Mouse (Mus musculus): ENCODE data around the gene Dnajb14. TPM values are rescaled to one million over a fixed set of nuclear protein-coding genes. Genes with fewer than 3 reads are reported as not detected.

Gene Dnajb14
- 10 to 100 TPM; 44.5 to 47.6 TPM for total RNA-seq (2021)
- long read RNA-seq, experiment 1, full-length matches to known transcripts: 10 of 15 reads
- long read RNA-seq, experiment 1, partial matches to known transcripts: 0 of 15 reads
- long read RNA-seq, experiment 1, other reads (novel, unspliced or antisense): 5 of 15 reads
- long read RNA-seq, experiment 2, full-length matches to known transcripts: 13 of 18 reads
- long read RNA-seq, experiment 2, partial matches to known transcripts: 0 of 18 reads
- long read RNA-seq, experiment 2, other reads (novel, unspliced or antisense): 5 of 18 reads

- peak within 1 kb of the TSS; percentile 98 for H3K27ac ChIP-seq
- TF ChIP-seq CTCF (IDR thresholded peaks at IDR 0.05): no peak
- peak within 1 kb of the TSS; percentile 67 for H3K4me3 ChIP-seq
- intact Hi-C loops (cut with DNase I): loop anchor here (1.0 to 5.0 kb wide), 4 partner anchors 51 to 277 kb away; partner anchors contain the start of genes 1110002E22Rik, Gm5105, Lamtor3 and Mttp
- DNase-seq (ENCODE audit: extremely low spot score in 1 of 2, low spot score in 2 of 2): peak; percentile 64 to 65
Observed at GRCm38 (mm10) chr3:137867437-137868093, at the start of gene Dnajb14. TSS of gene Dnajb14 (plus strand) at chr3:137867675.

- TF ChIP-seq CTCF (IDR thresholded peaks at IDR 0.05): peak; percentile 44
- intact Hi-C loops (cut with DNase I): loop anchor here (2.0 kb wide), 1 partner anchor 40 kb away; no protein-coding TSS in a partner anchor
- DNase-seq (ENCODE audit: extremely low spot score in 1 of 2, low spot score in 2 of 2): no peak
- no peak overlapping the region for H3K27ac ChIP-seq
- H3K4me3 ChIP-seq: no peak overlapping the region
Observed at GRCm38 (mm10) chr3:137818713-137819112, 48.8 kb upstream of the Dnajb14 start.

GRCm38 (mm10) chr3:137820688-137821467 lies 46.6 kb upstream of the Dnajb14 start:
- no peak overlapping the region for H3K4me3 ChIP-seq
- no peak for TF ChIP-seq CTCF (IDR thresholded peaks at IDR 0.05)
- intact Hi-C loops (cut with DNase I): no loop called here
- no peak for DNase-seq (ENCODE audit: extremely low spot score in 1 of 2, low spot score in 2 of 2)
- no peak overlapping the region for H3K27ac ChIP-seq

DNA sequence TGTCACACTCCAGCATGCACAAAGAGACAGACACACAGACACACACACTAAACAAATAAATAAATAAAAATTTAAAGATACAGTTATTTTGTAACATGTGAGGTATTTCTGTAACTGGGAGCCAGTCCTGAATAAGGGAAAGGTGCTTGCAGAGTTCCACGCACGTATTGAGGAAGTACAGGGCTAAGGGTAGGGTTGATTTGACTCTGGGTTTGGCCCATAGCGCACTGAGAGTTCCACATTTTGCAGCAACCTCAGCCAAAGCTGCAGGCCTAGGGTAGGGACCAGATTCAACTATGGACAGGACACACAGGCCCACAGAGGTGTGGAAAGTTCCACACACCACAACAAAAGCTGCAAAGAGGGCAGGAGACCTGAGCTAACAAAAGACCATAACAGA lies 44.2 kb upstream of the Dnajb14 start:
- no peak overlapping the region for H3K4me3 ChIP-seq
- TF ChIP-seq CTCF (IDR thresholded peaks at IDR 0.05): no peak
- intact Hi-C loops (cut with DNase I): no loop called here
- no peak overlapping the region for H3K27ac ChIP-seq
- DNase-seq (ENCODE audit: extremely low spot score in 1 of 2, low spot score in 2 of 2): no peak

DNA sequence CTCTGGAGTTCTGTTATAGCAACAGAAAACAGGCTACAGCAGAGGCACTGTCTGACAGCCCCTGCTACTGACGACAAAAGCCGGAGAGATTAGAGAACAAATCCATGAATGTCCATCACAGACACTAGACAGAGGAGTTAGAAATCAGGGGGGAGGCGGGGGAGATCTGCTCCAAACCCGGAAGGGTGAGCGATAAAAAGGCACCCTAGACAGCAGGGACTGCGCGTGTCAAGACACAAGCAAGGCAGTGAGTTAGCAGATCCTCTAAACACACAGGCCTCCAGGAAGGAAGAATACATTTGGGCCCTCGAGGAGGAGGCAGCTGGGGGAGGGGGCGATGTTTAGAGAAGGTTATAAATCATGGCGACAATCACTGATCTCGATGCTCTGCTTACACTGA lies 39.8 kb upstream of the Dnajb14 start:
- DNase-seq (ENCODE audit: extremely low spot score in 1 of 2, low spot score in 2 of 2): no peak
- no peak for TF ChIP-seq CTCF (IDR thresholded peaks at IDR 0.05)
- intact Hi-C loops (cut with DNase I): no loop called here
- H3K27ac ChIP-seq: no peak overlapping the region
- H3K4me3 ChIP-seq: no peak overlapping the region

DNA sequence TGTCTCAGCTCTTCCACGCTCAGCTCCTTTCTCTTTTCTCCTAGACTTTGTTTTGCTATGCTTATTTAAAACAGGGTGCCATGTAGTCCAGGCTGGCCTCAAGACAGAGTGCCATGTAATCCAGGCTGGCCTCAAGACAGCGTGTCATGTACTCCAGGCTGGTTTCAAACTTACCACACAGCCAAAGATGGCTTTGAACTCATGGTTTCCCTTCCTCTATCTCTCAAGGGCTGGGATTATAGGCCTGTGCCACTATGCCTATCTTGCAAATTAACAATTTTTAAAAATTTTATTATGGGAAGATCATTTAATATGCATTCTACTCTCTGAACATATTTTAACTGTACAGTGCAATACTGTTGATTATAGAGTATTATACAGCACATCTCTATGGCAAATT lies 36.3 kb upstream of the Dnajb14 start:
- DNase-seq (ENCODE audit: extremely low spot score in 1 of 2, low spot score in 2 of 2): no peak
- intact Hi-C loops (cut with DNase I): no loop called here
- H3K4me3 ChIP-seq: no peak overlapping the region
- H3K27ac ChIP-seq: no peak overlapping the region
- TF ChIP-seq CTCF (IDR thresholded peaks at IDR 0.05): no peak

- Histone ChIP-seq H3K27ac (no peak overlapping the region), H3K4me3 (no peak overlapping the region)
- intact Hi-C loops (cut with DNase I): no loop called here
- no peak for DNase-seq (ENCODE audit: extremely low spot score in 1 of 2, low spot score in 2 of 2)
- TF ChIP-seq CTCF (IDR thresholded peaks at IDR 0.05): no peak
Observed at GRCm38 (mm10) chr3:137833128-137833527, 34.3 kb upstream of the Dnajb14 start.

DNA sequence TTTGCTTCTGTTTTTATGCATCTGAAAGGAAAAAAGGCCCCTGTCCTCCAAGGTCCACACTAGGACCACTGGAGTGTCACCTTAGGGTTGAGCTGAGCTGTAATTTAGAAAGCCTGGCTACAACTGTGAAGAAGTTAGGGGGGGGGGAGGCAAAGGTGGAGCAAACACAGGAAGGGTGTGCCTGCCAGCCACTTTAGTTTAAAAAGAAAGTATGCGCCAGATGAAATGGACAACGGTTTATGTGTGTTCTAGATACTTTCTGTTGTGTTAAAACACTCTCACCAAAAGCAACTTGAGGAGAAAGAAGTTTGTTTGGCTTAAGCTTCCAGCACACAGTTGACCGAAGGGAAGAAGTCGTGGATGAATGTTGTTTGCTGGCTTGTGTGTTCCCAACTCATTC lies 33.8 kb upstream of the Dnajb14 start:
- no peak for DNase-seq (ENCODE audit: extremely low spot score in 1 of 2, low spot score in 2 of 2)
- intact Hi-C loops (cut with DNase I): no loop called here
- no peak overlapping the region for H3K4me3 ChIP-seq
- H3K27ac ChIP-seq: no peak overlapping the region
- no peak for TF ChIP-seq CTCF (IDR thresholded peaks at IDR 0.05)

GRCm38 (mm10) chr3:137836543-137836942 lies 30.9 kb upstream of the Dnajb14 start:
- no peak for DNase-seq (ENCODE audit: extremely low spot score in 1 of 2, low spot score in 2 of 2)
- Histone ChIP-seq H3K4me3 (no peak overlapping the region), H3K27ac (no peak overlapping the region)
- TF ChIP-seq CTCF (IDR thresholded peaks at IDR 0.05): no peak
- intact Hi-C loops (cut with DNase I): no loop called here

- intact Hi-C loops (cut with DNase I): no loop called here
- H3K27ac ChIP-seq: no peak overlapping the region
- DNase-seq (ENCODE audit: extremely low spot score in 1 of 2, low spot score in 2 of 2): no peak
- TF ChIP-seq CTCF (IDR thresholded peaks at IDR 0.05): no peak
- H3K4me3 ChIP-seq: no peak overlapping the region
Observed at GRCm38 (mm10) chr3:137838160-137838559, 29.3 kb upstream of the Dnajb14 start.

DNA sequence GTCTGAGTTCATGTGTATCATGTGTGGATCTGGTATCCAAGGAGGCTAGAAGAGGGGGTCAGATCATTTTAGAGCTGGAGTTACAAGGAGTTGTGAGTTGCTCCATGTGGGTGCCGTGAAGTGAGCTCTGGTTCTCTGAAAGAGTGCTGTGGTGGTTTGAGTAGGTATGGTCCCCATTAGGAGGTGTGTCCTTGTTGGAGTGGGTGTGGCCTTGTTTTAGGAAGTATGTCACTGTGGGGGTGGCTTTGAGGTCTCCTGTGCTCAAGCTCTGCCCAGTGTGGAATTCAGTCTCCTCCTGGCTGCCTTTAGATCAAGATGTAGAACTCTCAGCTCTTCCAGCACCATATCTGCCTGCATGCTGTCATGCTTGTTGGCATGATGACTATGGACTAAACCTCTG lies 24.5 kb upstream of the Dnajb14 start:
- DNase-seq (ENCODE audit: extremely low spot score in 1 of 2, low spot score in 2 of 2): no peak
- Histone ChIP-seq H3K4me3 (no peak overlapping the region), H3K27ac (no peak overlapping the region)
- intact Hi-C loops (cut with DNase I): no loop called here
- TF ChIP-seq CTCF (IDR thresholded peaks at IDR 0.05): no peak

- TF ChIP-seq CTCF (IDR thresholded peaks at IDR 0.05): no peak
- DNase-seq (ENCODE audit: extremely low spot score in 1 of 2, low spot score in 2 of 2): no peak
- intact Hi-C loops (cut with DNase I): no loop called here
- no peak overlapping the region for H3K27ac ChIP-seq
- H3K4me3 ChIP-seq: no peak overlapping the region
Observed at GRCm38 (mm10) chr3:137844263-137844662, 23.2 kb upstream of the Dnajb14 start.

All from left cerebral cortex, adult 2 months (tissue).